19 mouse cellular contexts compared by ENCODE assay signal in the genomic region with DNA sequence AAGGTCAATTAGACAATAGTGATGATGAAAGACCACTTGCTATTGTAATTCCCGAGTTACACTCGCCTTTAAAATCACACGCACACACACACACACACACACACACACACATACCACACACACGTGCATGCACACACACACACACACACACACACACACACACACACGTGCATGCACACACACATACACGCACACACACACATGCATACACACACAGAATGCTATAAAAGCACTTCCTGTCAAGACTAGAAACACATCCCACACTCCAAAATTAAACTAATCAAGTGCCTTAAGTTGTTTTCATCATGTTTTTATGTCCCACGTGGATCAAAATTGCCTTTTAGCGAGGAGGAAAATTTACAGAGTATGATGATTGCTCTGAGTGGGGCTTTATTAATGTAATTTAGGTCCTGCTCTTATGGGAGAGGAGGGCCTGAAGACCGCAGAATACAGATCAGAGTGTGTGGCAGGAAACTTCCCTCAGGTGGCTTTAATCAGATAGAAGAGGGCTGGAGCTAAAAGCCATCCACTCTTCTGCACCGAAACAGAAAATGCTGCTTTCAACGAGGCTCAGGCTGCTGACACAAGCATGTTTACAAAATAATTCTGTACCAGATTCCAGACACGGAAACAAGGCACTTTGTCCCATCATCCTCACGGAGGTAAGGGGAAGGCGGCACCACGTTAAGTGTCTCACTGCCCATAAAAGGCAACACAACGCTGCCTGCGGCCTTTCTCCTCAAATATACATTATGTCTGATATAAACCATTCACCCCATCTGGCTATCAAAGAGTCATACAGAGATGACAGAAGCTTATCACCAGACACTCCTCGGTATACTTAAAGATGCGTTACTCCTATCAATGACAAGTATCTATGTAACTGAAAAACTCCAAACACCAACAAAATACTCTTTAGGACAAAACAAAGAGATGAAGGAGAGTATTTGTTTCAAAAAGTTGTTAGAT. TPM values are rescaled to one million over a fixed set of nuclear protein-coding genes. Genes with fewer than 3 reads are reported as not detected.
DNase-seq lines count a peak whose midpoint lies in the region; ATAC-seq and TF ChIP-seq lines count a peak whose summit lies in the region.
"Had no signal": no experiment of that assay in that cellular context is flagged by ENCODE, and none has a peak within 500 bp of the region (broad histone marks: within the 10 kb centered on the region; RNA-seq: fewer than 3 reads in every experiment).

No protein-coding gene starts in this region.

- no peaks in the 10 kb centered on the region for H3K9me3 ChIP-seq in lung, embryonic 14.5 days (ENCODE audit: low read depth, low read length)
- no peaks in the 10 kb centered on the region for H3K9me3 ChIP-seq in limb, embryonic 11.5 days (ENCODE audit: control insufficient read depth, low read length)
- H3K9me3 ChIP-seq in stomach, postnatal 0 days (ENCODE audit: control insufficient read depth, low read length): no peaks in the 10 kb centered on the region
- H3K9me3 ChIP-seq: neural tube, embryonic 12.5 days had no signal

- intact Hi-C loops in heart, postnatal 25 days (cut with DNase I): loop anchor here (5.0 kb wide), 1 partner anchor 36 kb away; no protein-coding TSS in a partner anchor

- TF ChIP-seq EP300 in stomach, postnatal 0 days (optimal IDR thresholded peaks at IDR 0.05): no peak

- no peak for ATAC-seq in lung, embryonic 14.5 days (ENCODE audit: insufficient read depth)
- ATAC-seq in limb, embryonic 11.5 days (ENCODE audit: insufficient number of reproducible peaks, low FRiP score, low TSS enrichment, low read depth): peak; percentile 67; the same call in 1 of the 2 replicates
- ATAC-seq in stomach, postnatal 0 days (ENCODE audit: low FRiP score, low TSS enrichment): no peak
- ATAC-seq: forebrain, embryonic 16.5 days had no signal

- no peak overlapping the region for H3K4me3 ChIP-seq in lung, embryonic 14.5 days (ENCODE audit: low read depth, low read length)
- H3K4me3 ChIP-seq in limb, embryonic 11.5 days (ENCODE audit: low read depth, low read length): no peak overlapping the region
- no peak overlapping the region for H3K4me3 ChIP-seq in stomach, postnatal 0 days (ENCODE audit: low read depth, low read length)
- H3K4me3 ChIP-seq: neural tube, embryonic 12.5 days had no signal

- WGBS in lung, embryonic 14.5 days: 46% methylated on average over 19 of the region's 19 CpGs
- WGBS in limb, embryonic 11.5 days: 39% methylated on average over 19 of the region's 19 CpGs
- WGBS in stomach, postnatal 0 days: 54% methylated on average over 19 of the region's 19 CpGs

- no peaks in the 10 kb centered on the region for H3K27me3 ChIP-seq in lung, embryonic 14.5 days (ENCODE audit: insufficient read depth, low read length)
- no peaks in the 10 kb centered on the region for H3K27me3 ChIP-seq in limb, embryonic 11.5 days (ENCODE audit: control insufficient read depth, insufficient read depth, low read length)
- no peaks in the 10 kb centered on the region for H3K27me3 ChIP-seq in stomach, postnatal 0 days (ENCODE audit: control insufficient read depth, insufficient read depth, low read length)
- H3K27me3 ChIP-seq: neural tube, embryonic 12.5 days had no signal

- TF ChIP-seq CTCF in lung, embryonic 14.5 days (IDR thresholded peaks at IDR 0.05; ENCODE audit: low read depth): no peak
- no peak for TF ChIP-seq CTCF in stomach, postnatal 0 days (IDR thresholded peaks at IDR 0.05; ENCODE audit: low read depth)

- no peak overlapping the region for H3K4me2 ChIP-seq in lung, embryonic 14.5 days
- no peak overlapping the region for H3K4me2 ChIP-seq in limb, embryonic 11.5 days (ENCODE audit: low read depth, severe bottlenecking)
- H3K4me2 ChIP-seq in stomach, postnatal 0 days (replicated peaks; ENCODE audit: low read depth): no peak overlapping the region
- H3K4me2 ChIP-seq: hindbrain, embryonic 14.5 days; liver, embryonic 11.5 days; neural tube, embryonic 12.5 days had no signal

- H3K4me1 ChIP-seq in lung, embryonic 14.5 days (ENCODE audit: insufficient read depth): peaks cover 5% of the 10 kb centered on the region; the same call in 1 of the 2 replicates
- peaks cover 5% of the 10 kb centered on the region; the same call in 1 of the 2 replicates for H3K4me1 ChIP-seq in limb, embryonic 11.5 days (ENCODE audit: control insufficient read depth, insufficient read depth, low read length)
- no peaks in the 10 kb centered on the region for H3K4me1 ChIP-seq in stomach, postnatal 0 days (replicated peaks; ENCODE audit: control insufficient read depth, insufficient read depth)
- H3K4me1 ChIP-seq: neural tube, embryonic 12.5 days had no signal

- H3K27ac ChIP-seq in lung, embryonic 14.5 days (ENCODE audit: low read depth): peak overlapping the region; percentile 42
- H3K27ac ChIP-seq in limb, embryonic 11.5 days (replicated peaks; ENCODE audit: low read depth, low read length): no peak overlapping the region
- H3K27ac ChIP-seq in stomach, postnatal 0 days (replicated peaks): peak overlapping the region; percentile 64
- H3K27ac ChIP-seq: hindbrain, embryonic 14.5 days; neural tube, embryonic 12.5 days had no signal

- peak; percentile 48 for DNase-seq in heart, adult 11 months
- DNase-seq in heart, postnatal 25 days (ENCODE audit: low spot score): no peak
- DNase-seq in lung, embryonic 14.5 days: peak; percentile 32
- no peak for DNase-seq in lung, adult 18-20 months
- DNase-seq in limb, embryonic 11.5 days (ENCODE audit: low spot score): peak; percentile 46
- no peak for DNase-seq in stomach, postnatal 0 days (ENCODE audit: low spot score)
- no peak for DNase-seq in layer of hippocampus, adult 11-12 months (ENCODE audit: low spot score)
- DNase-seq in right cerebral cortex, adult 18-20 months: no peak
- DNase-seq: B cell, adult 2 months; cerebellum, adult 18-20 months; gastrocnemius, postnatal 25 days; kidney, postnatal 25 days; lung, postnatal 10 days; midbrain, embryonic 14.5 days; thymus, postnatal 14 days had no signal

- no peaks in the 10 kb centered on the region for H3K36me3 ChIP-seq in lung, embryonic 14.5 days (ENCODE audit: insufficient read depth)
- no peaks in the 10 kb centered on the region for H3K36me3 ChIP-seq in limb, embryonic 11.5 days (ENCODE audit: control insufficient read depth, insufficient read depth, low read length)
- H3K36me3 ChIP-seq in stomach, postnatal 0 days (ENCODE audit: control insufficient read depth, insufficient read depth, low read length): no peaks in the 10 kb centered on the region
- H3K36me3 ChIP-seq: neural tube, embryonic 12.5 days had no signal

- H3K9ac ChIP-seq in lung, embryonic 14.5 days: no peak overlapping the region
- no peak overlapping the region for H3K9ac ChIP-seq in limb, embryonic 11.5 days (ENCODE audit: low read length)
- no peak overlapping the region for H3K9ac ChIP-seq in stomach, postnatal 0 days (ENCODE audit: low read length)
- H3K9ac ChIP-seq: hindbrain, embryonic 14.5 days; neural tube, embryonic 12.5 days had no signal

RNA-seq across cellular contexts. Expression of gene Synpo2, which starts 59.3 kb away (rescaled TPM):
- 10 to 100 TPM; 75.9 to 80.6 TPM for total RNA-seq in heart, postnatal 25 days (2021)
- 13.2 TPM in 2 replicates for polyA plus RNA-seq in lung, embryonic 14.5 days (2014; fragmentation: Nextera tagmentation; extraction: Ambion mirVana)
- polyA plus RNA-seq in limb, embryonic 11.5 days (2014; fragmentation: Nextera tagmentation; extraction: Ambion mirVana): 3.3 and 4.2 TPM in 2 replicates
- 19.9 and 20.7 TPM in 2 replicates for polyA plus RNA-seq in stomach, postnatal 0 days (2015; fragmentation: Nextera tagmentation; extraction: Ambion mirVana)

Comparison
In these comparisons a context has a peak if more than half of its experiments do, and no peak if none do; other contexts are left out.
1. DNase-seq: peak in heart, adult 11 months (single experiment), lung, embryonic 14.5 days (single experiment) and limb, embryonic 11.5 days (single experiment); none in heart, postnatal 25 days (single experiment), lung, adult 18-20 months (0 of 2), stomach, postnatal 0 days (single experiment), layer of hippocampus, adult 11-12 months (single experiment) and right cerebral cortex, adult 18-20 months (single experiment).